Comparison of ENCODE assay signal across 13 mouse cellular contexts in the genomic region with DNA sequence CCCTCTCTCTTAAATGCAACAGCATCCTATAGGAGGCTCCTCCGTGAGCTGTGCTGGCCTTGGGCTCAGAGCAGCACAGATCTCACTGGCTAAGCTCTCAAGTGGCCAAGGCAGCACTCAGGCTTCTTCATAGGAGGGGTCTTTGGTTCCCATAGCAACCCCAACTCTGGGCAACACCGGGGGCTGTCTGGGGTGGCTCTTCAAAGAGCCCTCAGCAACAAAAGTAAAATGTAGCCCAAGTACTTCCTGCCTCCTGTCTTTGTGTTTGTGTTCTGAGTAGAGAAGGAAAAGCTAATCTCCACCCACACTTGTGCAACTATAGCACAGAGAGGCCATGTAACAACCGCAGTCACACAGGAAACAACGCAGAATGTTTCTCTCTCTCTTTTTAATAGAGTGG.
DNase-seq lines count a peak whose midpoint lies in the region; ATAC-seq lines count a peak whose summit lies in the region.
"Had no signal": no experiment of that assay in that cellular context is flagged by ENCODE, and none has a peak within 500 bp of the region (broad histone marks: within the 10 kb centered on the region; RNA-seq: fewer than 3 reads in every experiment).

No protein-coding gene starts in this region.

- 32% methylated on average over 4 of the region's 4 CpGs for WGBS in lung, embryonic 15.5 days
- WGBS in embryonic facial prominence, embryonic 10.5 days, result 55% methylated on average over 4 of the region's 4 CpGs
- WGBS in kidney, embryonic 14.5 days, result 50% methylated on average over 4 of the region's 4 CpGs

- no peak for DNase-seq in lung, adult 18-20 months
- DNase-seq in CD8-positive naive resting alpha-beta T cell, adult 2 months (ENCODE audit: low read depth in 2 of 2, low spot score in 2 of 2), result peak; percentile 37 to 53
- DNase-seq in embryonic facial prominence, embryonic 10.5 days (ENCODE audit: low spot score), result peak; percentile 32
- peak; percentile 49 for DNase-seq in thymus, postnatal 0 days (ENCODE audit: low spot score)
- no peak for DNase-seq in testis, postnatal 10 days (ENCODE audit: low spot score)
- no peak for DNase-seq in ovary, postnatal 36 days (ENCODE audit: low spot score)
- DNase-seq: cerebellum, adult 18-20 months; heart, postnatal 10 days; kidney, adult 8-10 months; liver, embryonic 13.5 days had no signal

- H3K9ac ChIP-seq in lung, embryonic 15.5 days, result no peak overlapping the region
- H3K9ac ChIP-seq in kidney, embryonic 14.5 days (ENCODE audit: low read depth, low read length), result no peak overlapping the region
- H3K9ac ChIP-seq: liver, embryonic 13.5 days had no signal

- H3K9me3 ChIP-seq in lung, embryonic 15.5 days, result no peaks in the 10 kb centered on the region
- no peaks in the 10 kb centered on the region for H3K9me3 ChIP-seq in embryonic facial prominence, embryonic 10.5 days
- H3K9me3 ChIP-seq in kidney, embryonic 14.5 days (ENCODE audit: control insufficient read depth, low read length), result no peaks in the 10 kb centered on the region
- H3K9me3 ChIP-seq: liver, embryonic 13.5 days had no signal

- no peak overlapping the region for H3K4me2 ChIP-seq in lung, embryonic 15.5 days
- no peak overlapping the region for H3K4me2 ChIP-seq in kidney, embryonic 14.5 days (replicated peaks; ENCODE audit: low read depth, low read length)
- H3K4me2 ChIP-seq: liver, embryonic 13.5 days had no signal

- H3K27me3 ChIP-seq in lung, embryonic 15.5 days, result no peaks in the 10 kb centered on the region
- H3K27me3 ChIP-seq in embryonic facial prominence, embryonic 10.5 days (replicated peaks; ENCODE audit: low read depth, poor library complexity, severe bottlenecking), result 0 out of 2 replicates have a peak, but pooled peaks cover 6% of the 10 kb centered on the region
- H3K27me3 ChIP-seq in kidney, embryonic 14.5 days (ENCODE audit: control insufficient read depth, insufficient read depth, low read length), result no peaks in the 10 kb centered on the region
- H3K27me3 ChIP-seq: liver, embryonic 13.5 days had no signal

- no peak overlapping the region for H3K27ac ChIP-seq in lung, embryonic 15.5 days
- H3K27ac ChIP-seq in embryonic facial prominence, embryonic 10.5 days (replicated peaks), result no peak overlapping the region
- H3K27ac ChIP-seq in kidney, embryonic 14.5 days (ENCODE audit: low read depth, low read length), result no peak overlapping the region
- H3K27ac ChIP-seq: liver, embryonic 13.5 days had no signal

- peak; percentile 42; the same call in 1 of the 2 replicates for ATAC-seq in lung, embryonic 15.5 days (ENCODE audit: borderline replicate concordance, extremely low read depth, low FRiP score, low TSS enrichment)
- no peak for ATAC-seq in kidney, embryonic 14.5 days (ENCODE audit: low FRiP score, low TSS enrichment)
- ATAC-seq: hindbrain, embryonic 16.5 days had no signal

- H3K36me3 ChIP-seq in lung, embryonic 15.5 days, result no peaks in the 10 kb centered on the region
- no peaks in the 10 kb centered on the region for H3K36me3 ChIP-seq in embryonic facial prominence, embryonic 10.5 days (replicated peaks)
- H3K36me3 ChIP-seq in kidney, embryonic 14.5 days (ENCODE audit: control insufficient read depth, insufficient read depth, low read length), result no peaks in the 10 kb centered on the region
- H3K36me3 ChIP-seq: liver, embryonic 13.5 days had no signal

- no peak overlapping the region for H3K4me3 ChIP-seq in lung, embryonic 15.5 days
- H3K4me3 ChIP-seq in embryonic facial prominence, embryonic 10.5 days, result no peak overlapping the region
- H3K4me3 ChIP-seq in kidney, embryonic 14.5 days (ENCODE audit: low read length), result no peak overlapping the region
- H3K4me3 ChIP-seq: liver, embryonic 13.5 days had no signal

- H3K4me1 ChIP-seq in lung, embryonic 15.5 days, result peaks cover 12% of the 10 kb centered on the region
- peaks cover 15% of the 10 kb centered on the region for H3K4me1 ChIP-seq in embryonic facial prominence, embryonic 10.5 days
- no peaks in the 10 kb centered on the region for H3K4me1 ChIP-seq in kidney, embryonic 14.5 days (ENCODE audit: control insufficient read depth, insufficient read depth, low read length)
- H3K4me1 ChIP-seq: liver, embryonic 13.5 days had no signal

Comparison
In these comparisons a context has a peak if more than half of its experiments do, and no peak if none do; other contexts are left out.
1. DNase-seq: peak in CD8-positive naive resting alpha-beta T cell, adult 2 months (2 of 2), embryonic facial prominence, embryonic 10.5 days (single experiment) and thymus, postnatal 0 days (single experiment); none in lung, adult 18-20 months (0 of 2), testis, postnatal 10 days (single experiment) and ovary, postnatal 36 days (single experiment).